Mouse (Mus musculus) spleen, adult 12 weeks (tissue): ENCODE results near the gene Rfpl4b.
"Not testable (repeated sequence)": the region's sequence is repeated elsewhere in the genome, so short reads cannot be mapped to it uniquely, and the experiment has no call there.

Source experiments
- DNase-seq: peaks from one replicate; pipeline ENCODE4 v3.0.0; 2022; ENCODE audit warnings: low spot score

The Rfpl4b gene

DNA sequence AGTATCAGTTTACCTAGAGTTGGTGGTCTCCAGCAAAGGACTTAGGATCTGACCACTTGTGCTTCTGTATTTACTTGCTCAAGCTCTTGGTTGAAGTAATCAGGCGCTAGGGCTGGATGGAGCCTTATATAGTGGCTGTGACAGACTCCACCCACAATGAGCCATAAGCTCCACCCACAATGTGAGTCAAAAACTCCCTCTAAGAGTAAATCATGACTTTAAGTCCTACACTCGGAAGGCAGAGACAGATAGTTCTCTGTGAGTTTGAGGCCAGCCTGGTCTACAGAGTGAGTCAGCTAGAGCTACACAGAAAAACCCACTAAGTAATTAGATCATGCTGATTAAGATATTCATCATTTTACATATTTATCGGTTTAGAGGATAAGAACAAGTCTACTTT, at the start of gene Rfpl4b:
Gene Rfpl4b, minus strand, starts transcription at position 101 of the 400 bp plus-strand sequence.
- no peak for DNase-seq

DNA sequence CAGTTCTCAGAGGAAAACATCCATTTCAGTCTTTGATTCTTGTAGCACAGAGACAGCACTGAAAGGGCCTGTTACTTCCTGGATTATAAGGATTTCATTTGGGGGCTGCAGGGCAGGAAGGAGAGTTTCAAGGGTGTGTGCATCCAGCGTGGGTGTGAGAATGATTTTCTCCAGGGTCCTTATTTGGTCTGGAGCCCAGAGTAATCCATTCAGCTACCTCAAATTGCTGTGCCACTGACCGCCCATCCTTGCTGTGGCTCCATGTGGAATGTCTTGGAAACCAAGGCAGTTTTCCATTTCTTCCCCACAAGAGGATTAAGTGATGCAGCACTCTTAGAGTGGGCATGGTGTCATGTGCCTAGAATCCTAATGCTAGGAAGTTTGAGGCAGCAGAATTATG, 33.6 kb upstream of the Rfpl4b start:
- no peak for DNase-seq

DNA sequence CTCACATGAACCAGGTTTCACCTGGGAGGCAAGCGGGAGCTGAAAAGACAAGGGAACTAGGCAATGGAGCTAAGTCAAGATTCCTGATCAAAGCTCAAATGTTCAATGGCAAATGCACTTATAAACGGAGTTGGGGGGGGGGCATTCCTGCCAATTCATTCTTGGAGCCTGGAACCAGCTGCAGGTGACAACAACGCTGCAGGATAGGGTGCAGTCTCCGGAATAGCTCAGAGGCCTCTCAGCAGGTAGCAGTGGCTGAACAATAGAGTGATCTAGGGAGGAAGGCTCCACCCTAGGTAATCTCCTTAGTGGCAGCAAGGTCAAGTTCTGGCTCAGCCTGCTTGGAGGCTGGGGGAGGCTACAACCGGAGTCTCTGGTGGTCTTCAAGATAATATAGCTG, 28.4 kb upstream of the Rfpl4b start:
- DNase-seq = not testable (repeated sequence)

DNA sequence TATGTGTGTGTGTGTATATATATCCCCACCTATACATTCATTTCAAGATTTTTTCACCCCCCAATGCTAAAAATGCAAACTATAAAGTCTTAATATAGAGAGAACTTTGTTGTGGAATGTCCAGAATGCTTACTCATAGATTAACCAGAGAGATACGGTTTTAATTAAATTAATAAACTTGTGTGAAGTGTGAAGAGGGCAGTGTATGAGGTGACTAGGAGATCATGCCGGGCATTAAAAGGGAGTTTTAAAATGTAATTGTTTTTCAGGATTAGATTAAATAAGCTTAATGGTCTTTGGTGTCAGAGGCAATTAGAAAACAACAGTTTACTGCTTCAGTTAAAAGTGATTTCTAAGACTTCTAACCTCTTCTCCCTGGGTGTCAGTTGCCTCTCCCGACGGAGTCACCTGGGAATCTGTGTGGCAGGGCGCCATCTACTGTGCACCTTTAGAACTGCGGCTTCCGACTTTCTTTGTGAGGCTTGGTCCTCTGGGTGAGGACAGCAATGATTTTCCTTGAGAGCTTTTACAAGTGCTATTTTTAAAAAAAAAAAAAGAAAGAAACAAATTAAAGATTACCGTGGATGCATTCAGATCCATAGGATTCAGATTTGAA, 27.4 kb upstream of the Rfpl4b start:
- peak; percentile 5 for DNase-seq

DNA sequence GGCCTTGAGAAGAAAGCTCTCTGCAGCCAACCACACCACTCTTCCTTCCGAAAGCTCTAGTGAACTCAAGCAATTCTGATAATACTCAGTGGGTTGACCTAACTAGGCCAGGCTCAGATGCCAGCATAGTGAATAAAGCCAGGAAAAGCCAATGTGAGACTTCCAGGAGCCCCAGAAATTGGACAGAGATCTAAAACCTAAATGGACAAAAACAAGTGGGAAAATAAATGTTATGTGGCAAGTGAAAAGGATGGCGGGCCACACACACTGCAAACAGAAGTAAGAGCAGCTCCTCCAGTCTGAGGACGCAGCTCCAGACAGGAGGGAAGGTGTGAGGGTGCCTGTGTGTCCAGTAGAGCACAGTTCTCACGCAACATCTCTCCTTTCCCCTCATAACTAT, 26.7 kb upstream of the Rfpl4b start:
- DNase-seq = no peak

DNA sequence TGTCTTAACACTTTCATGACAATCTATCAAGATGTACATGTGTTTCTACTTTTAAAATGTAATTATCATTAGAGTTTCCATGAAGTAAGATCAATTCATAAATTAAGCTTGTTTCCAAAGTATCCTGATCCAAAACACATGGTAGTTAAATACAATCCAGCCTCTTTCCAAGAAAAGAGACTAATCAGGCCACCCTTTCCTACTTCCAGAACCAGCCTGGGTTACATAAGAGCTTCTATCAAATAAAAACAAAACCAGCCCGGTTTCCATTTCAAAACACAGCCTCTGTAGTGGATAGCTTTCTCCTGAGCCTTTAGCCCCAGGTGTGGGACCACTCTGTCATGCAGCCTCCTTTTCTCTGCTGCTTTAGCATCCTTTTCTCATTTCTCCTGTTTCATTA, 2.2 kb upstream of the Rfpl4b start:
- no peak for DNase-seq

DNA sequence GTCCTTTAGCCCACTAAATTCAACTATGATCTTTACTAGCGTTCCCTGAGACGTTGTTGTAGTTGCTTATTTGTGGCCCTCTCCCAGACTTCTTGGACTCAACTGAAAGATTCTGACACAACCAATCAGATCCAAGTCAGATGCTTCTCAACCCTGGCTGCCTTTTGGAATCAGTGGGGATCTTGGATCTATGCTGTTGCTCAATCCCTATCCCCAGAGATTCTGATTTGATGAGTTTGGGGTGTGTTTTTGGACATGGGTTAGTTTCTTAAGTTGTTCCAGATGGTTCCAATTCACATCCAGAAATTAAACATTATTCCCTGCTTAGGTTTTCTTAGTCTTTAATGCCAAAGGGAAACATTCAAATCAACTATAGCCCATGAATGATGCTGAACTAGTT, 15.5 kb downstream of the Rfpl4b start:
- DNase-seq = no peak

DNA sequence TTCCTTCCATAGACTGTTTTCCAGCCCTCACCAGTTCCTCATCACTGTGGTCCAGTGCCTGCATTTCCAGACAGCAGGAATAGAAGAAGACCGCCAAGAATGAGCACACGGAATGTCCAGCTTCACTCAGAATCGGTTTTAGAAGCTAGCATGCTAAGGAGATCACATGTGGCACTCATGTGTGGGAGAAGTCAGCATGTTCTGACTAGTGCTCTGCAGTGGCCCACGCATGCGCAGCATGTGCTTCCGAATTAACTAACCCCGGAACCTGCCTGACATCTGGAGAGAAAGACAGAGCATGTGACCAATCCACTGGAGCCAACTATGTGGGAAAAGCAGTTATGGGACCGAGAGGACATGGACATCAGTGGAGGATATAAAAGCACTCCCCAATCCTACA, 17.5 kb downstream of the Rfpl4b start:
- no peak for DNase-seq

DNA sequence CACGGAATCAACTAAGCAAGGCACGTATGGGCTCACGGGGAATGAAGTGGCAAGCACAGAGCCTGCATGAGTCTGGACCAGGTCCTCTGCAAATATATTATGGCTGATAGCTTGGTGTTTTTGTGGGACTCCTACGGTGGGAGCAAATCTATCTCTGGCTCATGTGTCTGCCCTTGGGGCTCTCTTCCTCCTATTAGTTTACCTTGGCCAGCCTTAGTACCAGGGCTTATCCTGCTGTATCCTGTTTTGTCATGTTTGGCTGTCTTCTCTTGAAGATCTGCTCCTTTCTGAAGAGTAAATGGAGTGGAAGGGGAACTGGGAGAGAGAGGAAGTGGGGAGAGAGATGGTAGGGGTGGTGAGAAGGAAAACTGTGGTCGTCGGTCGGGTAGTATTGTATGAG, 18.3 kb downstream of the Rfpl4b start:
- no peak for DNase-seq

DNA sequence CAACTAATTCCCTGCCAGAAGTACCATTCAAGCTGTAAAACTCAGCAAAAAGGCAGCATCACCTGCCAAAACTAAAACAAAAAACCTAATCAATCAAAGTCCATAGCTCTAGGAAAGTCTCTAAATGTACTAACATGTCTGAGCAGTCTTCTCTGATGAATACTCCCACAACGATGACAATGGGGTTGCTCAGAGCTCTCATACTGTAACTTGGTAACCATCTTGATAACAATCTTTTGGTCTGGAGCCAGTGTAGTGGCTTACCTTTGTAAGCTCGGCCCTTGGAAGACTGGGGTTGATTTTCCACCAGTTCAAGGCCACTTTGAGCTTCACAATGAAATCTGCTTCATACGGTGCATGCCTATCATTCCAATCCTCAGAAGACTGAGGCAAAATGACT, 33.0 kb downstream of the Rfpl4b start:
- DNase-seq = no peak
